Mouse (Mus musculus): ENCODE results near the gene Zhx3. TPM values are rescaled to one million over a fixed set of nuclear protein-coding genes. Genes with fewer than 3 reads are reported as not detected.

Zhx3 gene
- total RNA-seq, 1 experiment from 2014 or later = 4.3 TPM

GRCm38 (mm10) chr2:160886221-160886620 is 13.4 kb upstream of the Zhx3 start:
- ATAC-seq (ENCODE audit: extremely low read depth, insufficient number of reproducible peaks, low FRiP score, poor library complexity, severe bottlenecking) = no peak

- no peak for ATAC-seq (ENCODE audit: extremely low read depth, insufficient number of reproducible peaks, low FRiP score, poor library complexity, severe bottlenecking)
Measured at GRCm38 (mm10) chr2:160884830-160885229, 12.0 kb upstream of the Zhx3 start.

GRCm38 (mm10) chr2:160883912-160884311 is 11.1 kb upstream of the Zhx3 start:
- no peak for ATAC-seq (ENCODE audit: extremely low read depth, insufficient number of reproducible peaks, low FRiP score, poor library complexity, severe bottlenecking)

GRCm38 (mm10) chr2:160882436-160882835 is 9.6 kb upstream of the Zhx3 start:
- ATAC-seq (ENCODE audit: extremely low read depth, insufficient number of reproducible peaks, low FRiP score, poor library complexity, severe bottlenecking) = no peak

DNA sequence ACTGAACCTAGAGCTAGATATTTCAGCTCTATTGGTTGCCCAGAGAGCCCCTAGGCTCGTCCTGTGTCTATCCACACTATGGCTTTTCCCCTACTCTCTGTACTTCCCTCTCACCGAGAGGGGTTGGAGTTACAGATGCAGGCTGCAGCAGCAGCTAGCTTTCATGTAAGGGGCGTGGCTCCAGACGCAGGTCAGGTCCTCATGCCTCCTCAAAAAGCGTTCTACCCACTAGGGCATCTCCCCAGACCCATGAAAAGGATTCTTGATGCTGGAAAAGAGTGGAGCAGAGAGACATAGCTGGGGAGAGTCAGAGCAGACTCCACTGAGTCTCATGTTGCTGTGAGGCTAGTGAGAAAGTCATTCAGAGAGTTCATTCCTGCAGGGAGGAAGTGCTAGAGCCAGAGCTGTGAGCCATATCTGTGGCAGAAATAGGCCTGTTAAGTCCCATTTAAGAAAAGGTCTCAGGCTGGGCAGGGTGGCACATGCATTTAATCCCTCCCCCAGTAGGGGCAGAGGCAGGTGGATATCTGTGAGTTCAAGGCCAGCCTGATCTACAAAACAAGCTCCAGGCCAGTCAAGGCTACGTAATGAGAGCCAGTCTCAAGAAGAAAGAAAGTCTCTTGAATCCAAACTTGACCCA is 8.8 kb upstream of the Zhx3 start:
- no peak for ATAC-seq (ENCODE audit: extremely low read depth, insufficient number of reproducible peaks, low FRiP score, poor library complexity, severe bottlenecking)

DNA sequence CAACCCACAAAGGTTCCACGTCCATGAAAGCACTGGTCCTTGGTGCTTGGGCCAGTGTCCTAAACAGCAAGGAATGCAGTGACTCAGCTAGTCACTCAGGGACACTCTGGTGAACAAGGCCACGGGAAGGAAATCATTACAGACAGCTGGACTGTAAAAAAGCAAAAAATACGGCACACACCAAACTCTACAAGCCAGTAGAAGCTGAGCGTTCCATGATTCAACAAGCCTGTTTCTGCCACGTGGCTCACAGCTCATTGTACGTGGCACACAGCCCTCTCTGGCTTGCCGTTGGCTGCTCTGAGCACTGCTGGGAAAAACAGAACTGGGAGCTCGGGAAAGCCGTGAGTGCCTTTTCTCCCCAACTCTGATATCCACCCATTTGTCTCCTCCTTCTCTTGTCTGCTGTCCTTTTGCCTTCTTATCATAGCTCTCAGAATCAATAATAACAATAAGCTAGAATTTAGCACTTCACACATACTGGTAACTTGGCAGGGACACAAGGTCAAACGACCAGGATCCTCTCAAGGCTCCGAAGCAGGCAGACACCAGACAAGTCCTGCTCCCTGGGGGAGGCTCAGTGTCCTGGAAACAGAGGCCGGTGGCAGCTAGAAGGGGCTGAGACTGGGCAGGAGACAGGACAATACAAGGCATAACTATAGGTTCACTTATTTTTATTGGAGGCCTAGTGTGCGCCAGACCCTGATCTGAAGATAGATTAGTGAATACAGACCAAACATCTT is 7.8 kb upstream of the Zhx3 start, which contains the start of gene Lpin3:
Lpin3 (plus strand) TSS at position 218 of the 743 bp plus-strand sequence.
- no peak for ATAC-seq (ENCODE audit: extremely low read depth, insufficient number of reproducible peaks, low FRiP score, poor library complexity, severe bottlenecking)

DNA sequence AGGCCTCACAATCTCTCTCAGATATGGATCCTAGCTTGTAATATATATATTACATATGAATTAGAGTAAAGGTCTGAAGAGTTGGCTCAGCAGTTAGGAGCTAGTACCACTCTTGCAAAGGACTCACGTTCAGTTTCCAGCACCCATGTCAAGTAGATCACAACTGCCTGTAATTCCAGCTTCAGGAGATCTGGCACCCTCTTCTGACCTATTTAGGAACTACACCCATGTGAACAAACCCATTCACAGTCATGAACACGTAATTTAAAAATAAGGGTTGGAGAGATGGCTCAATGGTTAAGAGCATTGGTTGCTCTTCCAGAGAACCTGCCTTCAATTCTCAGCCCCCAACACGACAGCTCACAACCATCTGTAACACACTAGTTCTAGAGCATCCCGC is 3.3 kb upstream of the Zhx3 start:
- ATAC-seq (ENCODE audit: extremely low read depth, insufficient number of reproducible peaks, low FRiP score, poor library complexity, severe bottlenecking) = no peak

GRCm38 (mm10) chr2:160874231-160874877 is 1.6 kb upstream of the Zhx3 start:
- no peak for ATAC-seq (ENCODE audit: extremely low read depth, insufficient number of reproducible peaks, low FRiP score, poor library complexity, severe bottlenecking)

GRCm38 (mm10) chr2:160872395-160872794 is 403 bp downstream of the Zhx3 start:
- ATAC-seq (ENCODE audit: extremely low read depth, insufficient number of reproducible peaks, low FRiP score, poor library complexity, severe bottlenecking) = peak; percentile 27; the same call in 1 of the 2 replicates

DNA sequence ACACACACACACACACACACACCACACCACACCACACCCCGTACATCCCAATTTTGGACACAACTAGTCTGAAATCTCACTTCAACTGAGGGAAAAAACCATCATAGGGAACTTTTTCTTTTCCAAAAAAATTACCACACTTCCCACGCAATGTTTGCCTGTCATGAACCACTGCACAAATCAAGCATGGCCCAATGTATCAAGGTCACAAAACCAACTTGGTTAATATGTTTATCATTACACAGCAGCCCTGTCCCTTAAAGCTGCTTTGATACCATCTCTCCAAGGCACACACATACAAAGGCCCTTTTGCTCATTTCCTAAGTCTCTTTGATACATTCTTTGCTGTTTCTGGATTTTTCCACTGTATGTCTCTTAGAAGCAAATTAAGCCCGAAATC is 1.5 kb downstream of the Zhx3 start:
- no peak for ATAC-seq (ENCODE audit: extremely low read depth, insufficient number of reproducible peaks, low FRiP score, poor library complexity, severe bottlenecking)

DNA sequence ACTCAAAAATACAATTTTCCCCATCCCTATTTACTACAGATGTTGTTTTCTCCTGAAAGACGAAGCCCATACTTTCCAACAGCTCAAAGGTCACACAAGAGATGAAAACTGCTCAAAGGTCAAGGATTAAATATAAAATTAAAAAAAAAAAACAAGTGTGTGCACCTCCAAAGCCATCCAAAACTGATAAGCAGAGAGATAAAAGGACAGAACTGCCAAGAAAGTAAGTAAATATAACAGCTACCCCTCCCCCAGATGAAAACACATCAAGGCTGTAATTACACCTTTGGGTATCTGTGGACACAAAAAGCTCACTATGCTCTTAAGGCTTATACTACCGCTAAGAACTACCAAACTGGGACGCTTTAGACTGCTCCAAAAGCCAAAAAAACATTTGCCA is 3.4 kb downstream of the Zhx3 start:
- ATAC-seq (ENCODE audit: extremely low read depth, insufficient number of reproducible peaks, low FRiP score, poor library complexity, severe bottlenecking) = no peak

DNA sequence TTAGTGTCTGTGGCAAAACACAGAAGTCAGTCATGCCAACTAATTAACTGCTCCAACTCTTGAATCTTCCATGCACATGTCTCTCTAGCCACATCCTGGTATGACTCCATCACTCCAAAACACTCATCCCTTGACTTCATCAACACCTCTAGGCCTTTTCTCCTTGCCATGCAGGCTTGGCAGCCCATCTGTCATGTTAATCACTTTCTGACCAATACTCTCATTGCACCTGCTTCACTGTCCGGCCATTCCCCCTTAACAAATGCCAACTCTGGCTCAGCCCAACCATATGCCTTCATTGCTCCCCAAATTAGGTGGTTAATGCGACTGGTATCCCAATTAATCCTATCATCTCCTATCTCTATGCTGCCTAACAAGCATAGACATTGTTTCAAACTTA is 7.5 kb downstream of the Zhx3 start:
- ATAC-seq (ENCODE audit: extremely low read depth, insufficient number of reproducible peaks, low FRiP score, poor library complexity, severe bottlenecking) = no peak

GRCm38 (mm10) chr2:160864112-160864511 is 8.7 kb downstream of the Zhx3 start:
- 0 out of 2 replicates have a peak, but pooled peaks have one; percentile 23 for ATAC-seq (ENCODE audit: extremely low read depth, insufficient number of reproducible peaks, low FRiP score, poor library complexity, severe bottlenecking)

DNA sequence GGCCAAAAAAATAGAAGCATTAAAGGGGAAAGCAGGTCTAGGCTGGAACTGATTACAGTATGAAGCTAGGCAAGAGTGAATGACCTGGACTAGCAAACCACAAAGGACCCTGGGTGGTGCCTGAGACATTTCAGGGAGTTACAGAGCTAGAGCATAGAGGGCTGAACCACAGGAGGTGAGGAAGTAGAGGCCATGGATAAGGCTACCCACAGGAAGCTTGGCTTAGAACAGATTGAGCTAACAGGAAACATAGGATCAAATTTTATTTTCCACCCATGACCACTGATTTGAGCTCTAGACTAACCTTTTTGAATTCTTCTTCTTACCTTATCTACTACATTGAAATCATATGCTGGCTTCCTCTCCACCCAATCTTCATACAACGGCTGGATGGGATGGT is 12.4 kb downstream of the Zhx3 start:
- no peak for ATAC-seq (ENCODE audit: extremely low read depth, insufficient number of reproducible peaks, low FRiP score, poor library complexity, severe bottlenecking)

DNA sequence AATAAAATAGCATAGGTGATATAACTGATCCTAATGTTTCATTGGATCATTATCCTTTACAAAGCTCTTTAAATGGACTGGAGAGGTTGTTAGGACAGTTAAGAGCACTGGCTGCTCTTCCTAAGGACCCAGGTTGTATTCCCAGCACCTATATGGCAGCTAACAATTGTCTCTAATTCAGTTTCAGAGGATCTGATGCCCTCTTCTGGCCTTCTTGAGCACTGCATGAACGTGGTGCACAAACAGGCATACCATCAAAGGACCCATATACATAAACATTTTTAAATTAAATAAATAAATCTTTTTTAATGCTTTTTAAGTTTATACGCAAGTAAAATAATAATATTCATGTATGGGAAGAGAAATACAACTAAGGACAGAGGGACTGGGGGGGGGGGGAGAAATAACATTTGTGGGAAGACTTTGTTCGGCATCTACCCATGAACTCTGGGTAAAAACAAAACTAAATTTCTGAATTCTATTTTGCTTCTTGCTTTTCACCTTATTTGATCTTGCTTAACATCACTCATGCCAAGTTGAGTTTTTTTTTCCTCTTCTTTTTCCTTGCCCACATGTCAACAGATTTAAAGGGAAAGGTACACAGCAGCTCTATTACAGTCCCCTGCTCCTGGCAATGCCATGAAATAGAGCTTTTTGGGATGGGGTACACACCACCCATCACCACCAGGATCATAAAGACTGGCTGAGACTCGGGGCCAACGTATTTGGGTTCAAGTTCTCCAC is 16.3 kb downstream of the Zhx3 start:
- ATAC-seq (ENCODE audit: extremely low read depth, insufficient number of reproducible peaks, low FRiP score, poor library complexity, severe bottlenecking) = no peak

DNA sequence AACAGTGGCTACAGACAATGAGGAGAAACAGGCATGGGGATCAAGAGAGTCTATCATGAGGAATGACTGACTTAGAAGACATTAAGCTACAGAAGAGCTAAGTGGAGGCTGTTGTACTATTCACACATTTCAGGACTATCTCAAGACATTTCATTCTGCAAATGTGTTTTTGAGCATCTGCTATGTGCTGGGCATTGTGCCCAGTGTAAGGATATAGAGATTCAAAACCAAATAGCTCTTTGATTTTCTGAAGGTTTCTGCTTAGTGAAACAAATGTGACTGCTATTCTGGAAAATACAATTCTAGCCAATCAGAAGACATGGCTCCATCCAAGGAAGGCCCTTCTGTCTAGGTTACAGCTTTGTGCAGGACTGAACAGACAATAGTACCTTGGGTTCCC is 18.1 kb downstream of the Zhx3 start:
- ATAC-seq (ENCODE audit: extremely low read depth, insufficient number of reproducible peaks, low FRiP score, poor library complexity, severe bottlenecking) = no peak

DNA sequence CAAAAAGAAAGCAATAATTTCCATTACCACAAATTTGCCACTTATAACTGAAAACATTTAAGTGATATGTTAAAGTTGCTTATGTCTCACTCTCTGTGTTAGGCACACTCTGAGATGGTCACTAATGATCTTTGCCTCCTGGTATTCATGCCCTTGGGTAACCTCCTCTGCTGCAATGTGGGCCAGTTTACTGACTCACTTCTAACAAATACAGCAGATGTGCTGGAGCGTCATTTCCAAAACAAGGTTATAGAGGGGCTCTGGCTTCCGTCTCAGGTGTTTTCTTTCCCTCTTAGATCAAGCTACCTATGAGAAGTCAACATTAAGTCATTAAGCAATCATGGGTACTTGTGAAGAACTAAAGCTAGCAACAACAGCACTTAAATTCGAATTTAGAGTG is 22.4 kb downstream of the Zhx3 start:
- ATAC-seq (ENCODE audit: extremely low read depth, insufficient number of reproducible peaks, low FRiP score, poor library complexity, severe bottlenecking) = no peak

DNA sequence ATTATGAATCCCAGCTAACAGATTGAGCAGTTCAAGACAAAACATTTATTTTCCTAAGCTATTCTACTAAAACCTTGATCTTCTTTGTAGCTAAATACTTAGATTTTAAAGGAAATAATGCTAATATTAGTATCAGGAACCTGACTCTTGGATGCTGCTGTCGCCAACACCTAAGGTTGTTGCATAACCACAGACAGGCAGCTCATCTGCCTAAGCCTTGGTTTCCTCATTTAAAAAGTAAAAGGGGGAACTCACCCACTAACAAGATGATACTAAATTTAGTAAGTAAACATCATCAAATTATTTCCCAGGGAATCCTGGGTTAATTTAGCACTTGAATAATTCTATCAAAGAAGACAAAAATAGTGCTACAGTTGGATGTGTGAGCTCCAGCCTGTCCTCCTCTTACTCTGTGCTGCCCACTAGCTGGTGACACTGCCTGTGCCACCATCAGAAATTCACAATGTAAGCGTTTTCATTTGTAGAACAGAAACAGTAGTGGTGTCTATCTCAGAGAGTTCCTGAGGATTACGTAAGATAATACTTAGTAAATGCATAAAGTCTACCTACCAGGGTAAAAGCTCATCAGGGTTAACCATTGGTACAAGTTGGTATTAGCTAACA is 23.1 kb downstream of the Zhx3 start:
- no peak for ATAC-seq (ENCODE audit: extremely low read depth, insufficient number of reproducible peaks, low FRiP score, poor library complexity, severe bottlenecking)

- no peak for ATAC-seq (ENCODE audit: extremely low read depth, insufficient number of reproducible peaks, low FRiP score, poor library complexity, severe bottlenecking)
Measured at GRCm38 (mm10) chr2:160848186-160848585, 24.6 kb downstream of the Zhx3 start.

Measured in neutrophil, adult 5-6 weeks (primary cell).